In genomic region chr12:33172926-33173325, GRCm38 (mm10) we compare ENCODE assay signal across 24 mouse cellular contexts. TPM values are rescaled to one million over a fixed set of nuclear protein-coding genes. Genes with fewer than 3 reads are reported as not detected.
DNase-seq lines count a peak whose midpoint lies in the region; ATAC-seq and TF ChIP-seq lines count a peak whose summit lies in the region.
"Had no signal": no experiment of that assay in that cellular context is flagged by ENCODE, and none has a peak within 500 bp of the region (broad histone marks: within the 10 kb centered on the region; RNA-seq: fewer than 3 reads in every experiment).

No protein-coding gene starts in this region.

- in situ Hi-C loops in CH12.LX (cut with MboI; ENCODE audit: low pct_ligation_motif_present, low pct_unique_long_range_greater_than_20kb, low sequenced_read_pairs), result no loop called here

- TF ChIP-seq RAD21 in CH12.LX (IDR thresholded peaks at IDR 0.05; ENCODE audit: low read depth, low read length), result no peak

- no peak for TF ChIP-seq POLR2A in CH12.LX (IDR thresholded peaks at IDR 0.05; ENCODE audit: low read depth, low read length)

- no peak overlapping the region for H3K27ac ChIP-seq in forebrain, embryonic 11.5 days (ENCODE audit: low read depth, low read length)
- no peak overlapping the region for H3K27ac ChIP-seq in forebrain, postnatal 0 days (ENCODE audit: low read depth, low read length)
- peak overlapping the region; percentile 96 for H3K27ac ChIP-seq in CH12.LX (ENCODE audit: insufficient read depth, low read depth)
- H3K27ac ChIP-seq: embryonic facial prominence, embryonic 13.5 days; embryonic facial prominence, embryonic 15.5 days; forebrain, embryonic 12.5 days had no signal

- H3K4me3 ChIP-seq in forebrain, embryonic 11.5 days (ENCODE audit: low read depth, low read length), result no peak overlapping the region
- H3K4me3 ChIP-seq in forebrain, postnatal 0 days (ENCODE audit: low read depth, low read length), result no peak overlapping the region
- no peak overlapping the region for H3K4me3 ChIP-seq in CH12.LX (replicated peaks in 1 of 3; ENCODE audit: low read depth in 2 of 3, low read length in 2 of 3, poor library complexity in 1 of 3)
- H3K4me3 ChIP-seq: embryonic facial prominence, embryonic 13.5 days; embryonic facial prominence, embryonic 15.5 days; erythroblast, embryonic 14.5 days; forebrain, embryonic 12.5 days had no signal

- dilution Hi-C loops in CH12.LX (cut with MboI; ENCODE audit: extremely low pct_ligation_motif_present, extremely low pct_unique_long_range_greater_than_20kb, low sequenced_read_pairs), result no loop called here

- no peak for TF ChIP-seq EP300 in CH12.LX (IDR thresholded peaks at IDR 0.05; ENCODE audit: low read length)

- ATAC-seq in forebrain, embryonic 11.5 days (replicated peaks; ENCODE audit: low FRiP score), result no peak
- no peak for ATAC-seq in forebrain, postnatal 0 days
- ATAC-seq in granulocyte monocyte progenitor cell, adult 5-6 weeks (replicated peaks; ENCODE audit: poor library complexity, severe bottlenecking), result no peak
- ATAC-seq: forebrain, embryonic 14.5 days; forebrain, embryonic 16.5 days had no signal

- TF ChIP-seq CTCF in forebrain, postnatal 0 days (IDR thresholded peaks at IDR 0.05; ENCODE audit: low read depth), result no peak
- TF ChIP-seq CTCF in CH12.LX (conservative IDR thresholded peaks at IDR 0.05 in 1 of 2, IDR thresholded peaks at IDR 0.05 in 1 of 2; ENCODE audit: low read depth in 2 of 2, low read length in 2 of 2), result no peak

- no peaks in the 10 kb centered on the region for H3K36me3 ChIP-seq in forebrain, embryonic 11.5 days (ENCODE audit: control insufficient read depth, insufficient read depth, low read length)
- H3K36me3 ChIP-seq in forebrain, postnatal 0 days (ENCODE audit: insufficient read depth), result no peaks in the 10 kb centered on the region
- H3K36me3 ChIP-seq in CH12.LX (replicated peaks in 1 of 2; ENCODE audit: control insufficient read depth in 1 of 2, insufficient read depth in 1 of 2, low read length in 1 of 2), result peaks cover 0 to 19% of the 10 kb centered on the region in 2 experiments
- H3K36me3 ChIP-seq: embryonic facial prominence, embryonic 13.5 days; embryonic facial prominence, embryonic 15.5 days; forebrain, embryonic 12.5 days had no signal

- 88% methylated on average over 9 of the region's 9 CpGs for WGBS in forebrain, embryonic 11.5 days
- WGBS in forebrain, postnatal 0 days, result 69% methylated on average over 9 of the region's 9 CpGs

- H3K4me2 ChIP-seq in forebrain, embryonic 11.5 days (ENCODE audit: low read depth, low read length, severe bottlenecking), result no peak overlapping the region
- no peak overlapping the region for H3K4me2 ChIP-seq in forebrain, postnatal 0 days (ENCODE audit: low read depth)
- peak overlapping the region; percentile 89; the same call in 1 of the 2 replicates for H3K4me2 ChIP-seq in CH12.LX (ENCODE audit: insufficient read depth, low read depth, poor library complexity, severe bottlenecking)
- H3K4me2 ChIP-seq: embryonic facial prominence, embryonic 13.5 days; embryonic facial prominence, embryonic 15.5 days; forebrain, embryonic 12.5 days had no signal

- no peak overlapping the region for H3K9ac ChIP-seq in forebrain, embryonic 11.5 days (ENCODE audit: low read length)
- H3K9ac ChIP-seq in forebrain, postnatal 0 days, result no peak overlapping the region
- H3K9ac ChIP-seq in CH12.LX (ENCODE audit: insufficient read depth, low read depth), result peak overlapping the region; percentile 6
- H3K9ac ChIP-seq: embryonic facial prominence, embryonic 13.5 days; embryonic facial prominence, embryonic 15.5 days; forebrain, embryonic 12.5 days had no signal

- no peaks in the 10 kb centered on the region; the same call in 1 of the 2 replicates for H3K4me1 ChIP-seq in forebrain, embryonic 11.5 days (replicated peaks; ENCODE audit: control insufficient read depth, insufficient read depth, low read length)
- peaks cover 11% of the 10 kb centered on the region; the same call in 1 of the 2 replicates for H3K4me1 ChIP-seq in forebrain, postnatal 0 days (ENCODE audit: insufficient read depth)
- peaks cover 52 to 96% of the 10 kb centered on the region in 2 experiments for H3K4me1 ChIP-seq in CH12.LX (ENCODE audit: control insufficient read depth in 1 of 2, insufficient read depth in 2 of 2)

- peaks cover 56% of the 10 kb centered on the region for H3K79me2 ChIP-seq in CH12.LX (replicated peaks; ENCODE audit: control insufficient read depth, extremely low read depth, insufficient read depth, poor library complexity, severe bottlenecking)

- H3K27me3 ChIP-seq in forebrain, embryonic 11.5 days (ENCODE audit: control insufficient read depth, insufficient read depth, low read length), result no peaks in the 10 kb centered on the region
- H3K27me3 ChIP-seq in forebrain, postnatal 0 days (ENCODE audit: insufficient read depth, low read length), result no peaks in the 10 kb centered on the region
- H3K27me3 ChIP-seq in CH12.LX (replicated peaks), result no peaks in the 10 kb centered on the region
- H3K27me3 ChIP-seq: embryonic facial prominence, embryonic 13.5 days; embryonic facial prominence, embryonic 15.5 days had no signal

- no peaks in the 10 kb centered on the region for H3K9me3 ChIP-seq in forebrain, embryonic 11.5 days (ENCODE audit: control insufficient read depth, low read length)
- no peaks in the 10 kb centered on the region for H3K9me3 ChIP-seq in forebrain, postnatal 0 days (ENCODE audit: low read length)
- no peaks in the 10 kb centered on the region for H3K9me3 ChIP-seq in CH12.LX (replicated peaks; ENCODE audit: low read length)
- H3K9me3 ChIP-seq: embryonic facial prominence, embryonic 13.5 days; embryonic facial prominence, embryonic 15.5 days; forebrain, embryonic 12.5 days had no signal

- DNase-seq in forebrain, embryonic 11.5 days (ENCODE audit: low spot score), result peak; percentile 38
- DNase-seq in forebrain, postnatal 0 days, result no peak
- peak; percentile 27 for DNase-seq in CD4-positive helper T cell, adult 2 months (ENCODE audit: low read depth, low spot score)
- DNase-seq in CH12.LX (ENCODE audit: extremely low read depth), result no peak
- peak; percentile 70 for DNase-seq in fat pad, adult 2 months (ENCODE audit: extremely low read depth, low read depth, low spot score)
- DNase-seq in layer of hippocampus, adult 11-12 months (ENCODE audit: low spot score), result no peak
- DNase-seq in MN1 (ENCODE audit: low spot score), result no peak
- DNase-seq: adrenal gland, adult 2 months; adrenal gland, postnatal 10 days; adrenal gland, postnatal 25 days; cerebellum, adult 11 months; cerebellum, adult 18-20 months; cerebellum, adult 8-10 months; cerebellum, adult 9-11 months; cerebellum, postnatal 14 days; cerebellum, postnatal 36 days; embryo, embryonic 11 days had no signal

TF ChIP-seq in CH12.LX, 34 proteins besides CTCF, POLR2A, EP300 and RAD21 (continues in another document):
- TF ChIP-seq TCF12 (IDR thresholded peaks at IDR 0.05; ENCODE audit: low read depth, low read length) (no peak), MAX (IDR thresholded peaks at IDR 0.05; ENCODE audit: low read length) (0 out of 2 replicates have a peak, but pooled peaks have one; percentile 20), ZMIZ1 (IDR thresholded peaks at IDR 0.05; ENCODE audit: low read depth, low read length) (no peak), CHD2 (IDR thresholded peaks at IDR 0.05; ENCODE audit: low read length) (no peak), JUND (conservative IDR thresholded peaks at IDR 0.05; ENCODE audit: low read depth, low read length) (no peak), ETS1 (conservative IDR thresholded peaks at IDR 0.05; ENCODE audit: low read depth, low read length) (no peak), ZC3H11A (IDR thresholded peaks at IDR 0.05; ENCODE audit: low read depth, low read length) (no peak), BHLHE40 (IDR thresholded peaks at IDR 0.05; ENCODE audit: low read depth, low read length) (peak; percentile 52; the same call in 1 of the 2 replicates), RCOR1 (conservative IDR thresholded peaks at IDR 0.05; ENCODE audit: low read depth, low read length) (no peak), UBTF (IDR thresholded peaks at IDR 0.05; ENCODE audit: low read depth, low read length) (no peak), MEF2A (IDR thresholded peaks at IDR 0.05; ENCODE audit: borderline replicate concordance, low read depth, low read length) (no peak), PAX5 (IDR thresholded peaks at IDR 0.05; ENCODE audit: low read length) (no peak), SIN3A (IDR thresholded peaks at IDR 0.05; ENCODE audit: low read length) (no peak), MXI1 (IDR thresholded peaks at IDR 0.05; ENCODE audit: low read depth, low read length) (no peak), TBP (conservative IDR thresholded peaks at IDR 0.05; ENCODE audit: low read depth, low read length) (no peak), SMC3 (IDR thresholded peaks at IDR 0.05; ENCODE audit: low read depth, low read length) (no peak), MAZ (IDR thresholded peaks at IDR 0.05; ENCODE audit: low read depth, low read length) (no peak), NRF1 (IDR thresholded peaks at IDR 0.05; ENCODE audit: low read depth, low read length) (no peak), NELFE (IDR thresholded peaks at IDR 0.05; ENCODE audit: low read depth, low read length) (no peak), POLR2AphosphoS2 (IDR thresholded peaks at IDR 0.05; ENCODE audit: low read depth, low read length) (no peak), ZKSCAN1 (IDR thresholded peaks at IDR 0.05; ENCODE audit: borderline replicate concordance, low read depth, low read length) (no peak), USF2 (conservative IDR thresholded peaks at IDR 0.05; ENCODE audit: low read depth, low read length) (no peak), KAT2A (IDR thresholded peaks at IDR 0.05; ENCODE audit: insufficient replicate concordance, low read length) (no peak), ZNF384 (IDR thresholded peaks at IDR 0.05; ENCODE audit: low read depth, low read length) (no peak), IRF4 (IDR thresholded peaks at IDR 0.05; ENCODE audit: low read depth, low read length) (no peak), ELF1 (IDR thresholded peaks at IDR 0.05; ENCODE audit: low read depth, low read length) (0 out of 2 replicates have a peak, but pooled peaks have one; percentile 15), MYC (IDR thresholded peaks at IDR 0.05; ENCODE audit: low read depth, low read length) (peak; percentile 38; the same call in 1 of the 2 replicates)

RNA-seq across cellular contexts. Expression of gene Atxn7l1, which starts 25.4 kb away (rescaled TPM):
- 16.0 and 16.5 TPM in 2 replicates for polyA plus RNA-seq in forebrain, embryonic 11.5 days (2014; fragmentation: Nextera tagmentation; extraction: Ambion mirVana)
- 16.1 and 23.0 TPM in 2 replicates for total RNA-seq in forebrain, postnatal 0 days (2014; rRNA removed)
- polyA plus RNA-seq in forebrain, postnatal 0 days (2015; fragmentation: Nextera tagmentation; extraction: Ambion mirVana), result 18.2 TPM in 2 replicates
- total RNA-seq in CH12.LX (2012; rRNA removed) (8.6 and 9.7 TPM in 2 replicates), CH12.LX (2014; rRNA removed) (8.2 and 9.0 TPM in 2 replicates)
- polyA plus RNA-seq in CH12.LX (2012; ENCODE audit: insufficient read length, low read depth), result 51.3 and 55.7 TPM in 2 replicates
- total RNA-seq in granulocyte monocyte progenitor cell, adult 5-6 weeks (2014; fragmentation: Nextera tagmentation), result 85.5 and 121 TPM in 2 replicates
- 44.6 and 58.1 TPM in 2 replicates for total RNA-seq in granulocyte monocyte progenitor cell, adult 5-6 weeks (2017)

Comparison
In these comparisons a context has a peak if more than half of its experiments do, and no peak if none do; other contexts are left out.
1. DNase-seq: peak in forebrain, embryonic 11.5 days (single experiment), CD4-positive helper T cell, adult 2 months (single experiment) and fat pad, adult 2 months (single experiment); none in forebrain, postnatal 0 days (single experiment), CH12.LX (single experiment), layer of hippocampus, adult 11-12 months (single experiment) and MN1 (single experiment).